Mouse (Mus musculus) c-Kit-positive CD71-positive TER-119-positive erythroid progenitor cells, embryonic 14.5 days (primary cell): ENCODE data around the gene Cideb.

ENCODE experiments used
- DNase-seq: peaks from one replicate; pipeline ENCODE4 v3.0.0-alpha.2; 2013; ENCODE audit warnings: low spot score

Cideb gene

GRCm38 (mm10) chr14:55763166-55763565 is 4.9 kb upstream of the Cideb start:
- DNase-seq = no peak

- DNase-seq = no peak
These were observed 4.0 kb upstream of the Cideb start for GRCm38 (mm10) chr14:55762001-55762821.

- DNase-seq = no peak
These were observed 2.9 kb upstream of the Cideb start, which contains the start of gene Ltb4r2 for GRCm38 (mm10) chr14:55761163-55761562. Gene Ltb4r2 (plus strand): TSS chr14:55761428.

GRCm38 (mm10) chr14:55760156-55760555 is 1.9 kb upstream of the Cideb start:
- peak; percentile 62 for DNase-seq

GRCm38 (mm10) chr14:55757566-55757965 is 692 bp downstream of the Cideb start:
- no peak for DNase-seq

- DNase-seq = no peak
These were observed 11.0 kb downstream of the Cideb start for GRCm38 (mm10) chr14:55747051-55747847.

- no peak for DNase-seq
These were observed 12.4 kb downstream of the Cideb start for GRCm38 (mm10) chr14:55745861-55746237.

GRCm38 (mm10) chr14:55745180-55745860 is 12.9 kb downstream of the Cideb start, which contains the start of the genes Dhrs1 and Nop9:
Gene Dhrs1 (minus strand): TSS chr14:55745690.
Gene Nop9 (plus strand): TSS chr14:55745693.
- DNase-seq = peak; percentile 78

- peak; percentile 82 for DNase-seq
These were observed 14.5 kb downstream of the Cideb start for GRCm38 (mm10) chr14:55743711-55744110.

GRCm38 (mm10) chr14:55737086-55737687 is 21.1 kb downstream of the Cideb start:
- no peak for DNase-seq

GRCm38 (mm10) chr14:55735758-55736157 is 22.5 kb downstream of the Cideb start:
- no peak for DNase-seq

- DNase-seq = no peak
These were observed 22.9 kb downstream of the Cideb start for GRCm38 (mm10) chr14:55735334-55735733.

GRCm38 (mm10) chr14:55734869-55735268 is 23.4 kb downstream of the Cideb start:
- DNase-seq = no peak

GRCm38 (mm10) chr14:55733889-55734288 is 24.4 kb downstream of the Cideb start:
- no peak for DNase-seq

GRCm38 (mm10) chr14:55730531-55731032 is 27.7 kb downstream of the Cideb start:
- DNase-seq = no peak

- no peak for DNase-seq
These were observed 28.1 kb downstream of the Cideb start for GRCm38 (mm10) chr14:55730116-55730515.

GRCm38 (mm10) chr14:55727889-55728685 is 30.2 kb downstream of the Cideb start:
- no peak for DNase-seq

- no peak for DNase-seq
These were observed 32.0 kb downstream of the Cideb start for GRCm38 (mm10) chr14:55726261-55726660.

GRCm38 (mm10) chr14:55724411-55724871 is 33.8 kb downstream of the Cideb start:
- DNase-seq = no peak

GRCm38 (mm10) chr14:55723433-55723832 is 34.8 kb downstream of the Cideb start:
- DNase-seq = no peak
